Mouse (Mus musculus) CH12.LX (cell line): ENCODE measurements at regions not wholly inside any gene's neighbourhood (a gene's known extent, or its start where the extent isn't known, plus 50 kb on each side); places are given as distances from the start of the nearest gene placed in this dataset.

ENCODE experiments used
- BHLHE40 ChIP-seq: IDR thresholded peaks from 2 replicates; pipeline ENCODE4 v1.6.1; 2011; ENCODE audit warnings: mild to moderate bottlenecking, low read depth, low read length, improper control_type of control experiment
- CHD2 ChIP-seq: IDR thresholded peaks from 2 replicates; pipeline ENCODE4 v1.6.1; 2011; ENCODE audit warnings: low read length, improper control_type of control experiment
- CTCF ChIP-seq, 2 experiments: IDR thresholded peaks in 1 of 2; conservative IDR thresholded peaks in 1 of 2; 2 replicates each; pipeline ENCODE4 v1.5.1; 2011 to 2012; ENCODE audit warnings: low read depth in 2 of 2, low read length in 2 of 2, improper control_type of control experiment in 1 of 2, inconsistent platforms in 1 of 2, mild to moderate bottlenecking in 1 of 2, moderate library complexity in 1 of 2
- E2F4 ChIP-seq: IDR thresholded peaks from 2 replicates; pipeline ENCODE4 v1.6.1; 2011; ENCODE audit warnings: low read depth, low read length, improper control_type of control experiment; ENCODE audit not compliant: insufficient replicate concordance
- EP300 ChIP-seq: IDR thresholded peaks from 2 replicates; pipeline ENCODE4 v1.6.1; 2011; ENCODE audit warnings: low read length, improper control_type of control experiment
- MAFK ChIP-seq: IDR thresholded peaks from 2 replicates; pipeline ENCODE4 v1.6.1; 2011; ENCODE audit warnings: low read length, improper control_type of control experiment; ENCODE audit not compliant: insufficient replicate concordance
- MXI1 ChIP-seq: IDR thresholded peaks from 2 replicates; pipeline ENCODE4 v1.6.1; 2011; ENCODE audit warnings: mild to moderate bottlenecking, low read depth, low read length, improper control_type of control experiment
- NELFE ChIP-seq: IDR thresholded peaks from 2 replicates; pipeline ENCODE4 v1.6.1; 2011; ENCODE audit warnings: low read depth, low read length, improper control_type of control experiment
- POLR2A ChIP-seq: IDR thresholded peaks from 2 replicates; pipeline ENCODE4 v1.6.1; 2011; ENCODE audit warnings: low read depth, mild to moderate bottlenecking, improper control_type of control experiment, low read length
- SIN3A ChIP-seq: IDR thresholded peaks from 2 replicates; pipeline ENCODE4 v1.6.1; 2012; ENCODE audit warnings: low read length, improper control_type of control experiment, inconsistent platforms
- SMC3 ChIP-seq: IDR thresholded peaks from 2 replicates; pipeline ENCODE4 v1.6.1; 2011; ENCODE audit warnings: low read depth, low read length, improper control_type of control experiment
- TCF12 ChIP-seq: IDR thresholded peaks from 2 replicates; pipeline ENCODE4 v1.6.1; 2014; ENCODE audit warnings: low read depth, mild to moderate bottlenecking, inconsistent platforms, low read length, improper control_type of control experiment
- ZC3H11A ChIP-seq: IDR thresholded peaks from 2 replicates; pipeline ENCODE4 v1.6.1; 2012; ENCODE audit warnings: low read depth, mild to moderate bottlenecking, inconsistent platforms, low read length, improper control_type of control experiment

GRCm38 (mm10) chr13:41704806-41705205 is 99.1 kb downstream of the Tmem170b start:
- no peak for TF ChIP-seq EP300
- TF ChIP-seq NELFE = no peak
- TF ChIP-seq CTCF (conservative IDR thresholded peaks at IDR 0.05 in 1 of 2, IDR thresholded peaks at IDR 0.05 in 1 of 2; ENCODE audit: low read depth in 2 of 2, low read length in 2 of 2) = no peak
- TF ChIP-seq E2F4 = no peak
- no peak for TF ChIP-seq POLR2A
- TF ChIP-seq BHLHE40 = no peak
- no peak for TF ChIP-seq SMC3
- no peak for TF ChIP-seq TCF12
- TF ChIP-seq SIN3A = no peak
- no peak for TF ChIP-seq MXI1
- no peak for TF ChIP-seq CHD2
- TF ChIP-seq MAFK = no peak
- TF ChIP-seq ZC3H11A = no peak
